In genomic region chr10:93335828-93336461, GRCm38 (mm10) we compare ENCODE assay signal across 8 mouse cellular contexts. TPM values are rescaled to one million over a fixed set of nuclear protein-coding genes. Genes with fewer than 3 reads are reported as not detected.
DNase-seq lines count a peak whose midpoint lies in the region; ATAC-seq and TF ChIP-seq lines count a peak whose summit lies in the region.

No protein-coding gene starts in this region.

- no peak overlapping the region for H3K4me3 ChIP-seq in heart, postnatal 0 days (ENCODE audit: low read depth, low read length)
- H3K4me3 ChIP-seq in limb, embryonic 14.5 days (replicated peaks; ENCODE audit: low read length) = no peak overlapping the region
- H3K4me3 ChIP-seq in midbrain, embryonic 11.5 days (ENCODE audit: low read depth, low read length) = no peak overlapping the region

- peak; percentile 61; the same call in 1 of the 2 replicates for TF ChIP-seq EP300 in heart, postnatal 0 days (IDR thresholded peaks at IDR 0.05; ENCODE audit: low read depth)

- no peak overlapping the region for H3K4me2 ChIP-seq in heart, postnatal 0 days (ENCODE audit: low read depth, low read length)
- no peak overlapping the region for H3K4me2 ChIP-seq in limb, embryonic 14.5 days (replicated peaks; ENCODE audit: low read depth, low read length, severe bottlenecking)
- H3K4me2 ChIP-seq in midbrain, embryonic 11.5 days = no peak overlapping the region

- no peaks in the 10 kb centered on the region for H3K27me3 ChIP-seq in heart, postnatal 0 days (ENCODE audit: control insufficient read depth, insufficient read depth, low read length)
- H3K27me3 ChIP-seq in limb, embryonic 14.5 days (ENCODE audit: control insufficient read depth, insufficient read depth, low read length) = no peaks in the 10 kb centered on the region
- no peaks in the 10 kb centered on the region for H3K27me3 ChIP-seq in midbrain, embryonic 11.5 days (ENCODE audit: control insufficient read depth, insufficient read depth, low read length)

- H3K9ac ChIP-seq in heart, postnatal 0 days (replicated peaks; ENCODE audit: low read depth, low read length) = no peak overlapping the region
- H3K9ac ChIP-seq in limb, embryonic 14.5 days (ENCODE audit: low read depth, low read length, severe bottlenecking) = no peak overlapping the region
- H3K9ac ChIP-seq in midbrain, embryonic 11.5 days (ENCODE audit: low read length) = no peak overlapping the region

- no peaks in the 10 kb centered on the region for H3K36me3 ChIP-seq in heart, postnatal 0 days (replicated peaks; ENCODE audit: control insufficient read depth, insufficient read depth, low read length)
- H3K36me3 ChIP-seq in limb, embryonic 14.5 days (ENCODE audit: control insufficient read depth, insufficient read depth, low read length) = no peaks in the 10 kb centered on the region
- H3K36me3 ChIP-seq in midbrain, embryonic 11.5 days (ENCODE audit: control insufficient read depth, insufficient read depth, low read length) = no peaks in the 10 kb centered on the region

- H3K4me1 ChIP-seq in heart, postnatal 0 days (ENCODE audit: control insufficient read depth, insufficient read depth) = peaks cover 12% of the 10 kb centered on the region; the same call in 1 of the 2 replicates
- no peaks in the 10 kb centered on the region for H3K4me1 ChIP-seq in limb, embryonic 14.5 days (ENCODE audit: control insufficient read depth, insufficient read depth, low read length)
- no peaks in the 10 kb centered on the region for H3K4me1 ChIP-seq in midbrain, embryonic 11.5 days (ENCODE audit: control insufficient read depth, insufficient read depth, low read length)

- TF ChIP-seq POLR2A in limb, embryonic 14.5 days (IDR thresholded peaks at IDR 0.05; ENCODE audit: borderline replicate concordance, extremely low read depth, insufficient read depth, insufficient read length) = no peak

- WGBS in heart, postnatal 0 days = 61% methylated on average over 16 of the region's 16 CpGs
- WGBS in limb, embryonic 14.5 days = 86% methylated on average over 16 of the region's 16 CpGs
- 86% methylated on average over 16 of the region's 16 CpGs for WGBS in midbrain, embryonic 11.5 days

- DNase-seq in CD4-positive, CD25-positive, alpha-beta regulatory T cell, adult 2 months (ENCODE audit: low read depth, low spot score) = peak; percentile 71
- peak; percentile 21 for DNase-seq in adrenal gland, postnatal 25 days
- DNase-seq in heart, postnatal 0 days (ENCODE audit: low spot score) = peak; percentile 59
- DNase-seq in limb, embryonic 14.5 days (ENCODE audit: low spot score) = peak; percentile 14
- peak; percentile 64 for DNase-seq in naive thymus-derived CD4-positive, alpha-beta T cell, adult 2 months (ENCODE audit: low read depth)
- no peak for DNase-seq in frontal cortex, postnatal 14 days (ENCODE audit: low spot score in 2 of 2)
- DNase-seq in layer of hippocampus, adult 18-20 months (ENCODE audit: low spot score in 2 of 2) = no peak
- no peak for DNase-seq in midbrain, embryonic 11.5 days (ENCODE audit: low spot score, missing footprints)

- peaks cover 11% of the 10 kb centered on the region for H3K9me3 ChIP-seq in heart, postnatal 0 days (replicated peaks; ENCODE audit: control insufficient read depth, low read length)
- no peaks in the 10 kb centered on the region for H3K9me3 ChIP-seq in limb, embryonic 14.5 days (ENCODE audit: control insufficient read depth, low read length)
- H3K9me3 ChIP-seq in midbrain, embryonic 11.5 days (ENCODE audit: control insufficient read depth, low read length) = no peaks in the 10 kb centered on the region

- peak; percentile 86 for ATAC-seq in heart, postnatal 0 days (ENCODE audit: insufficient read depth, low read depth)
- no peak; the same call in 1 of the 2 replicates for ATAC-seq in limb, embryonic 14.5 days (ENCODE audit: low FRiP score, low read depth)
- ATAC-seq in midbrain, embryonic 11.5 days (ENCODE audit: low FRiP score) = no peak

- peak overlapping the region; percentile 86 for H3K27ac ChIP-seq in heart, postnatal 0 days (ENCODE audit: low read depth)
- H3K27ac ChIP-seq in limb, embryonic 14.5 days (replicated peaks; ENCODE audit: low read depth, low read length) = no peak overlapping the region
- no peak overlapping the region for H3K27ac ChIP-seq in midbrain, embryonic 11.5 days (ENCODE audit: low read depth, low read length)

- TF ChIP-seq CTCF in heart, postnatal 0 days (IDR thresholded peaks at IDR 0.05; ENCODE audit: low read depth) = no peak

RNA-seq across cellular contexts. Expression of gene Elk3, which starts 25.0 kb away (rescaled TPM):
- 37.7 and 47.1 TPM in 2 replicates for total RNA-seq in adrenal gland, postnatal 25 days (2021)
- total RNA-seq in heart, postnatal 0 days (2014; rRNA removed; ENCODE audit: low replicate concordance) = 45.0 and 47.3 TPM in 2 replicates
- polyA plus RNA-seq in heart, postnatal 0 days (2015; fragmentation: Nextera tagmentation; extraction: Ambion mirVana) = 31.0 and 34.4 TPM in 2 replicates
- polyA plus RNA-seq in limb, embryonic 14.5 days (2012; rRNA removed) = 60.9 and 78.2 TPM in 2 replicates
- 42.4 and 44.5 TPM in 2 replicates for polyA plus RNA-seq in limb, embryonic 14.5 days (2014; fragmentation: Nextera tagmentation; extraction: Ambion mirVana)
- total RNA-seq in layer of hippocampus, adult 18-20 months (2021) = 1 to 10 TPM; 6.6 to 8.4 TPM
- polyA plus RNA-seq in midbrain, embryonic 11.5 days (2014; fragmentation: Nextera tagmentation; extraction: Ambion mirVana) = 12.2 and 13.6 TPM in 2 replicates

Comparison
In these comparisons a context has a peak if more than half of its experiments do, and no peak if none do; other contexts are left out.
1. DNase-seq: peak in CD4-positive, CD25-positive, alpha-beta regulatory T cell, adult 2 months (single experiment), adrenal gland, postnatal 25 days (single experiment), heart, postnatal 0 days (single experiment), limb, embryonic 14.5 days (single experiment) and naive thymus-derived CD4-positive, alpha-beta T cell, adult 2 months (single experiment); none in frontal cortex, postnatal 14 days (0 of 2), layer of hippocampus, adult 18-20 months (0 of 2) and midbrain, embryonic 11.5 days (single experiment).